Mouse (Mus musculus) heart, adult 9 months (tissue): ENCODE data around the gene Vgll3.
A peak's percentile ranks its signal among the peaks of the same experiment; 100 is the strongest.

ENCODE experiments used
- DNase-seq, 2 experiments: peaks; one replicate each; pipeline ENCODE4 v3.0.0; 2022; ENCODE audit warnings: low spot score in 2 of 2

Gene Vgll3

DNA sequence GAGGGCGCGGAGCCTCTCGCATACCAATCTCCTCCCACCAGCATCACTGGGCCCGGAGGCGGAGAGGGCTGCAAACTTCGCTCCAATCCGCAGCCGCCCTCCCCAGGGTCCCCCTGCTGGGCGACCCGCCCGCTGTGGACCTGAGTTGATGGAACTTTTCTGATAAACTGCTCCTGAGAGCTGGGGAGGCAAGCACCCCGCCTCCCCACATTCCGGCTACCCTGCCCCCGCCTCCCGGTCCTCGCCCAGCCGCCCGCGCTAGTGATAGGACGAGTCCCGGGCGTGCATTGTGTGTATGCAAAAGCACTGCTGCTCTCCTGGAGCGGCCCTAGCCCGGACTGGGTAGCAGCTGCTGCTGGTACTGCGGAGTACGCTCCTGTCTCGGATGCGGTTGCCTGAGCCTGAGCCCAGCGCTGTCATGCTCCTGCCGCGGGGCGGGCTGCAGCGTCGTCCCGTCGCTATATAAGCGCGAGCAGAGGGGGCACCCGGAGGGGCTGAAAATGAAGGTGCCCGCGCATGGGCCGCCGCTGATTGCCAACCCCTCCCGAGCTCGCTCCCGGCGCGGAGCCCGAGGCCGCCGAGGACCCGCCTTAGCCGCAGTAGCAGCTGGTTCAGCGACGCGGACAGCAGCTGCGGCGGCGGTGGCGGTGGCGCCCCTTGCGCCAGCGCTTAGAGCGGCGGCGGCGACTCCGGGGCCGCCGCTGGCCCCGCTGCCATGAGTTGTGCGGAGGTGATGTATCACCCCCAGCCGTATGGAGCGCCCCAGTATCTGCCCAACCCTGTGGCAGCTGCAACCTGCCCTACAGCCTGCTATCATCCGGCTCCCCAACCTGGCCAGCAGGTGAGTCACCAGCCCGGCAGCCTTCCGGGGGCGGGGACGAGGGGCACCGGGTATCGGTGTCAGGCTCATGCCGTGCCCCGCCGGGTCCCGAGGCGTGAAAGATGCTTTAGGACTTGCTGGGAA lies at the start of gene Vgll3:
Vgll3 (plus strand) TSS at position 340 of the 964 bp plus-strand sequence.
- DNase-seq, result peak; percentile 67 to 78

GRCm38 (mm10) chr16:65765976-65766375 lies 49.1 kb upstream of the Vgll3 start:
- no peak for DNase-seq

DNA sequence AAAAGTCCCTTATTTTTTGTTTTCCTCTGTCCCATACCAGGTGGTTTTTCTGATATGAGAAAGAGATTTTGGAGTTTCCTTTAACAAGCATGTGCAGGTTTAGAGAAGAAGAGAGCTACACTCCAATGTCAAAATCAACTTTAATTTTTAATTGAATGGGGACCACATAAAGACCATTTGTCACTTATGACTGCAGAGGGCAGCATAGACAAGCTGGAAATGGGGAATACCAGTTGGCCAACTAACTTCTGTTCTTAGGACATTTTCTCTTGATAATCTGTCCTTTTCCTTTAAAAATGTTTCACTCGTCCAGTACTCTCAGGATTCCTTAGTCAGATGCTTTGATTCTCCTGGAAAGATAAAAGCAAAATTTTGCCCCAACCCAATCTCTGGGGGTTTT lies 29.1 kb upstream of the Vgll3 start:
- peak in 1 of 2 experiments; percentile 8 for DNase-seq

- no peak for DNase-seq
Measured at GRCm38 (mm10) chr16:65816059-65816458, 1.0 kb downstream of the Vgll3 start.

DNA sequence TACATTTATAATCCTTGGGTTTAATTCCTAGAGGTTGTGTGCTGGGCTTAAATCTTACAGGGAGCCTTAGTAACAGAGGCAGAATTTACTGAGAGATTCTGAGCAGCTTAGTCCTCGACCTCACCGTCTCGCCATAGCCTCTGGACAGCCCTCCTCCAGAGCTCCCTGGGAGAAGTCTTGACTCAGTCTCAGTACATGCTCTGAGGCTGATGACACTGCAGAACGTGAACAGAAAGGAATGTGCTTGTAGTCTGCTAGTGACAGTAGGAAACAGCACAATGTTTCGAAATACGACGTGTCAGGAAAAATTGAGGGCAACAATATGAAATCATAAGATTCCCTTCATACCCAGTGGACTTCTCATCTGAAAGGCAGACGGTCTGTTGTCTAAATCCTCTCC lies 3.7 kb downstream of the Vgll3 start:
- peak; percentile 49 to 60 for DNase-seq

- DNase-seq, result no peak
Measured at GRCm38 (mm10) chr16:65820803-65821202, 5.7 kb downstream of the Vgll3 start.

DNA sequence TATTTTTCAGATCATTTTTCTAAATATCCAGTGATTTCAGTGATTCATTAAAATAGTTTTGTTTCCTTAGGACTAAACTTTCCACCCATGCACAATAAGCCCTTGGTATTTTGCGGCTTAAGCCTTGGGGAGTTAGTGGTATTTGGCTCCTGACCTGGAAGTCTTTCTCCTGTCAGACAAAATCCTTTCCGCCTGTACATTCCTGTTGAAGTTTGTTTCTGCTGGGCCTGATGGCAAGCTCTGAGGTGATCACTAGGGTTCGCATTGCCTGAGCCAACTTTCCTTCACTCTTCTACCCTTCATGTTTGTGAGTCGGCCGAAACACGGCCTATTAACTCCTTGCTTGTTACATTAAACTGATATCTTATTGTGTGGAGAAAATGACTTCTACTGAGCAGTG lies 8.7 kb downstream of the Vgll3 start:
- DNase-seq, result peak; percentile 15

DNA sequence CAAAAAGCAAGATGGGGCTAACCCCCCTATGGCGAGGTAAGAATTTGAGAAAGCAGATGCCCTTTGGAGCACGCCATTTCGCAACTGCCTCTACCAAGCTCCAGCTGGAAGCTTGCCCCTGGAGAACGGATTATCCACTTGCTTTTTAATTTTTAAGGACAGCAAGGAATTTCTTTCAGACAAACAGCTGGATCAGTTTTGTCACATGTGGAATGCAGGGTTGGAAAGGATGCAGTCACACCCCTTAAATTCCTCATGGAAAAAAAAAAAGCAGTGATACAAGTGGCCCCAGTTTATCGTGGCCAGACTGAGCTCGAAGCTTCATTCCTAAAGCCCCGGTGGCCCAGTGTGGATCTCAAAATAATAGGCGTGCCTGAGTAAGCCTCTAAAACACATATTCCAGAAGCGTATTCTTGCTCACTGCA lies 13.1 kb downstream of the Vgll3 start:
- DNase-seq, result peak; percentile 63 to 75

DNA sequence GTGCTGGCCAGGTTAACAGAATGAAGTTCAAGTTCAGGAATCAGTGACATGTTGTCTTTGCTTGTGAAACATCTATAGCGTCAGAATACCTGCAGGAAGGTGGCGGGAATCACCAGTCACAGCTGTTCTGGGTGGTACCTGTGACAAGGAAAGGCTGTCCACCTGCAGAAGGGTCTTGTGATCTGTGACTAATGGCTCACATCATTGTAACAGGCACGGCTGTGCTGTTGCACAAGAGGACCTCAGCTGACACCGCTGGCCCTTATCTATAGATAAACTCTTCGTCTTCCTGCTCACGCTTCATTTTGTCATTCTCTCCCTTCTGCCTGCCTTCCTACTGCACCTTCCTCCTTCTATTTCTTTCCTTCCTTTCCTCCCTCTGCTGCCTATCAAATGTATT lies 14.0 kb downstream of the Vgll3 start:
- DNase-seq, result no peak

DNA sequence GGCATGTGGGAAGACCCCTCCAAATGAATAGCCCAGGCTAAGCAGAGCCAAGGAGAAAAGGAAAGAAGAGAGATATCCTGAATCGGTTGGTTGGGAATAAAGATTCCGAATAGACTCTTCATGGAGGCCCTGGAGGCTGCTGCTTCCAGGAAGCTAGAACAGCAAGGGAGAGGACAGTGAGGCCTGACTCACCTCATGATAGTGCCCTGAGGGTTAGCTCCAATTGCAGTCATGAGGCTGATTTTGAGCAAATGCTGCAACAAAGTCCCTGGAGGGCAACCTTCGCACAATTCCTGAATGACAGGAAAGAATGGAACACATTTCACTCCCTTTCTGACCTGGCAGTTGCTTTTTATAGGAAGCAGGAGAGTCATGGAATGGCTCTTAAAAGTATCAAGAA lies 19.7 kb downstream of the Vgll3 start:
- DNase-seq, result no peak

DNA sequence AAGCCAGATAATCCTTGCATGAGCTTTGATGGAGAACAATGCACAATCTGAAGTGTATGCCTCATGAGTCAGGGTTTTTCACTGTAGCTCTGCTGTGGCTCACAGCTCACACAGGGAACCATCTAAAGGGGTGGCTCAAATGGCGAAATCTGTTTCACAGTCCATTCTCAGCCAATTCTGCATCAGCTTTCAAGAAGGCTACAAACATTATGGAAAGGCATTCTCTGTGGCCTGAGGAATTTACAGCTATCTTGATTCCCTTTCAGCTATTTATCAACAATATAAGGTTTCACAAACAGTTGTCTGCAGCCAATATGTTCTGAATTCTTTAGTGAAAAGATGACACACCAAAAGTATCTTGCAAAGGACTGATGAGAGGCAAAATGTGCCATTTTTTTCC lies 35.1 kb downstream of the Vgll3 start:
- no peak for DNase-seq

DNA sequence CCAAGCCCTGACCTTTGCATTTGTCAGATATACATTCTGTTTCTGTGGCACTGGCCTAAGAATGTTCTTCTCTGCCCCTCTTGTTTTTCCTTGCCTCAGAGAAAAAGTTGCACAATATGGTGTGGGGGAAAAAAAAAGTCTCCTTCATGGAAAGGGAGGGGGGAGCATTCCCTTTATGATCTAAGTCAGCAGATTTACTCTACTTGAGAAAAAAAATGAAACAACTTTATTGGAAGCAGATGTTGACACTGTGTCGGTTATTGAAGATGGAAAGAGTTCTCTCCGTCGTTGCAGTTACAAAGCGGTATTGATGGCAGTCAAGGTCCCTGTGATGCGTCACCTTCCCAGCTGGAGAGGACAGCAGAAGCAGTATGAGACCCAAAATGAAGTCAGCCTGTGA lies 49.4 kb downstream of the Vgll3 start:
- DNase-seq, result no peak

- no peak for DNase-seq
Measured at GRCm38 (mm10) chr16:65867927-65868326, 52.9 kb downstream of the Vgll3 start.

GRCm38 (mm10) chr16:65868933-65869332 lies 53.9 kb downstream of the Vgll3 start:
- no peak for DNase-seq

DNA sequence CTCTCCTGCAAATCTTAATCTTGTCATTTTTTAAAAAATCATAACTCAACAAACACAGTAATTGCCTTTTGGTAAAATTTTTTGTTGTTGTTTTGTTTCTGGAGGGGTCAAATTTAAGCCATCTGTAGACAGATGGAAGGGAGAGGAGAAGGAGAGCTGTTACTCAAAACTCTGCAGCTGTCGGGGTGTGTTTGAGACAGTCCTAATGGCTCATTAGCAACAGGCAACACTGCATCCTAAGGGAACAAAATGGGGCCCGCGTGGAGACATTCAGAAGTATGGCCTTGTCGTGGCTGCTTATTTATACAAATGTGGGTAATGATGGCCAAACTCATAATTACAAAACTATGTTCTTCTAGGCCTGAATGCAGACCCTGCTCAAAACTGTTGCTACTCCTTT lies 73.9 kb downstream of the Vgll3 start:
- DNase-seq, result no peak
